Mouse (Mus musculus) erythroblast, embryonic 14.5 days (primary cell): ENCODE measurements around the gene Smg6.

Source experiments
- GATA1 ChIP-seq: IDR thresholded peaks from 2 replicates; pipeline ENCODE4 v1.6.1; 2012; ENCODE audit warnings: low read length, inconsistent platforms, mixed read lengths
- TAL1 ChIP-seq: IDR thresholded peaks from 3 replicates; pipeline ENCODE4 v1.6.1; 2012; ENCODE audit warnings: low read length, inconsistent platforms, mixed read lengths

- TF ChIP-seq GATA1 (no peak), TAL1 (no peak)
These were observed 82.6 kb downstream of the Smg6 start for GRCm38 (mm10) chr11:75008270-75008669.
